Mouse (Mus musculus) ES-Bruce4 (cell line): ENCODE results near the gene Plac1. TPM values are rescaled to one million over a fixed set of nuclear protein-coding genes. Genes with fewer than 3 reads are reported as not detected.

ENCODE experiments used
- H3K27ac ChIP-seq: 2 replicates; pipeline ENCODE4 v1.5.1; 2012; ENCODE audit warnings: low read length, inconsistent platforms; ENCODE audit not compliant: insufficient read depth
- H3K27me3 ChIP-seq: 2 replicates; pipeline ENCODE4 v1.6.1; 2012; ENCODE audit warnings: mild to moderate bottlenecking, low read length, inconsistent platforms; ENCODE audit not compliant: control insufficient read depth, poor library complexity, insufficient read depth, severe bottlenecking
- H3K36me3 ChIP-seq: 2 replicates; pipeline ENCODE4 v1.6.1; 2012; ENCODE audit warnings: inconsistent platforms, mild to moderate bottlenecking, low read length, moderate library complexity; ENCODE audit not compliant: control insufficient read depth, poor library complexity, insufficient read depth, severe bottlenecking
- H3K4me1 ChIP-seq: one replicate; pipeline ENCODE4 v1.8.1; 2011; ENCODE audit warnings: low read length; ENCODE audit not compliant: control insufficient read depth, insufficient read depth
- H3K4me3 ChIP-seq: 2 replicates; pipeline ENCODE4 v1.5.1; 2011; ENCODE audit warnings: low read depth, mild to moderate bottlenecking, low read length
- H3K9ac ChIP-seq: 2 replicates; pipeline ENCODE4 v1.6.1; 2012; ENCODE audit warnings: low read depth, mild to moderate bottlenecking, inconsistent platforms; ENCODE audit not compliant: poor library complexity, severe bottlenecking
- H3K9me3 ChIP-seq: replicated peaks from 2 replicates; pipeline ENCODE4 v1.6.1; 2012; ENCODE audit warnings: mild to moderate bottlenecking, low read length, inconsistent platforms; ENCODE audit not compliant: control insufficient read depth, poor library complexity, insufficient read depth, severe bottlenecking
- CTCF ChIP-seq: IDR thresholded peaks from one replicate; pipeline ENCODE4 v1.8.1; 2011; ENCODE audit warnings: low read depth, low read length
- EP300 ChIP-seq: IDR thresholded peaks from 2 replicates; pipeline ENCODE4 v1.6.1; 2011; ENCODE audit warnings: low read depth, low read length; ENCODE audit not compliant: insufficient read depth
- POLR2A ChIP-seq: IDR thresholded peaks from one replicate; pipeline ENCODE4 v1.8.1; 2011; ENCODE audit warnings: low read length; ENCODE audit not compliant: insufficient read depth
- polyA plus RNA-seq: library from polyadenylated mRNA; stranded (reverse); fragments of >200 nt; gene quantifications from 2 replicates; pipeline ENCODE4 v1.2.4, GENCODE M21; 2011; ENCODE audit warnings: low read depth; ENCODE audit not compliant: missing spikeins, insufficient read depth, insufficient read length

The Plac1 gene
- polyA plus RNA-seq, 1 experiment, result 2.1 TPM

GRCm38 (mm10) chrX:53114994-53115393 is 124.9 kb downstream of the Plac1 start:
- Histone ChIP-seq H3K9ac (no peak overlapping the region), H3K27ac (no peak overlapping the region), H3K4me3 (no peak overlapping the region), H3K36me3 (no peaks in the 10 kb centered on the region), H3K27me3 (no peaks in the 10 kb centered on the region), H3K4me1 (no peaks in the 10 kb centered on the region), H3K9me3 (no peaks in the 10 kb centered on the region)
- TF ChIP-seq POLR2A, result no peak

GRCm38 (mm10) chrX:53110142-53110541 is 129.8 kb downstream of the Plac1 start:
- H3K9ac ChIP-seq, result no peak overlapping the region
- no peak overlapping the region for H3K4me3 ChIP-seq
- no peak overlapping the region for H3K27ac ChIP-seq
- TF ChIP-seq CTCF (no peak), EP300 (no peak), POLR2A (no peak)
- H3K36me3 ChIP-seq, result no peaks in the 10 kb centered on the region
- H3K9me3 ChIP-seq, result no peaks in the 10 kb centered on the region
- H3K27me3 ChIP-seq, result no peaks in the 10 kb centered on the region
- no peaks in the 10 kb centered on the region for H3K4me1 ChIP-seq

GRCm38 (mm10) chrX:53107127-53107526 is 132.8 kb downstream of the Plac1 start:
- no peaks in the 10 kb centered on the region for H3K4me1 ChIP-seq
- no peaks in the 10 kb centered on the region for H3K27me3 ChIP-seq
- no peaks in the 10 kb centered on the region for H3K36me3 ChIP-seq
- TF ChIP-seq POLR2A (no peak), EP300 (no peak), CTCF (no peak)
- H3K9me3 ChIP-seq, result no peaks in the 10 kb centered on the region
- no peak overlapping the region for H3K4me3 ChIP-seq
- no peak overlapping the region for H3K27ac ChIP-seq
- no peak overlapping the region for H3K9ac ChIP-seq

GRCm38 (mm10) chrX:53101165-53101564 is 138.7 kb downstream of the Plac1 start:
- no peaks in the 10 kb centered on the region for H3K27me3 ChIP-seq
- H3K36me3 ChIP-seq, result no peaks in the 10 kb centered on the region
- no peak for TF ChIP-seq POLR2A
- H3K9ac ChIP-seq, result no peak overlapping the region
- H3K4me1 ChIP-seq, result no peaks in the 10 kb centered on the region
- H3K27ac ChIP-seq, result no peak overlapping the region
- no peaks in the 10 kb centered on the region for H3K9me3 ChIP-seq
- no peak overlapping the region for H3K4me3 ChIP-seq

- Histone ChIP-seq H3K4me1 (no peaks in the 10 kb centered on the region), H3K36me3 (no peaks in the 10 kb centered on the region), H3K9ac (no peak overlapping the region), H3K9me3 (no peaks in the 10 kb centered on the region), H3K4me3 (no peak overlapping the region), H3K27me3 (no peaks in the 10 kb centered on the region), H3K27ac (no peak overlapping the region)
- TF ChIP-seq EP300, result no peak
- TF ChIP-seq POLR2A, result no peak
- TF ChIP-seq CTCF, result no peak
Observed at GRCm38 (mm10) chrX:53099951-53100350, 140.0 kb downstream of the Plac1 start.

GRCm38 (mm10) chrX:53099266-53099665 is 140.6 kb downstream of the Plac1 start:
- TF ChIP-seq EP300, result no peak
- TF ChIP-seq CTCF, result no peak
- no peak for TF ChIP-seq POLR2A
- no peaks in the 10 kb centered on the region for H3K9me3 ChIP-seq

More at GRCm38 (mm10) chrX:53099266-53099665, 140.6 kb downstream of the Plac1 start:
- Histone ChIP-seq H3K36me3 (no peaks in the 10 kb centered on the region), H3K27ac (no peak overlapping the region), H3K9ac (no peak overlapping the region), H3K27me3 (no peaks in the 10 kb centered on the region), H3K4me3 (no peak overlapping the region), H3K4me1 (no peaks in the 10 kb centered on the region)
